Mouse (Mus musculus) olfactory bulb, adult 2 months (tissue): ENCODE measurements around the gene Negr1.

ENCODE experiments used
- CTCF ChIP-seq: fragments of 200-500 bp; IDR thresholded peaks from 2 replicates; pipeline ENCODE4 v1.5.1; 2012; ENCODE audit warnings: low read depth, mild to moderate bottlenecking, low read length, moderate library complexity; ENCODE audit not compliant: insufficient read depth
- POLR2A ChIP-seq: fragments of 200-500 bp; IDR thresholded peaks from 2 replicates; pipeline ENCODE4 v1.6.1; 2012; ENCODE audit warnings: mild to moderate bottlenecking, low read depth, low read length, moderate library complexity; ENCODE audit not compliant: insufficient read depth

DNA sequence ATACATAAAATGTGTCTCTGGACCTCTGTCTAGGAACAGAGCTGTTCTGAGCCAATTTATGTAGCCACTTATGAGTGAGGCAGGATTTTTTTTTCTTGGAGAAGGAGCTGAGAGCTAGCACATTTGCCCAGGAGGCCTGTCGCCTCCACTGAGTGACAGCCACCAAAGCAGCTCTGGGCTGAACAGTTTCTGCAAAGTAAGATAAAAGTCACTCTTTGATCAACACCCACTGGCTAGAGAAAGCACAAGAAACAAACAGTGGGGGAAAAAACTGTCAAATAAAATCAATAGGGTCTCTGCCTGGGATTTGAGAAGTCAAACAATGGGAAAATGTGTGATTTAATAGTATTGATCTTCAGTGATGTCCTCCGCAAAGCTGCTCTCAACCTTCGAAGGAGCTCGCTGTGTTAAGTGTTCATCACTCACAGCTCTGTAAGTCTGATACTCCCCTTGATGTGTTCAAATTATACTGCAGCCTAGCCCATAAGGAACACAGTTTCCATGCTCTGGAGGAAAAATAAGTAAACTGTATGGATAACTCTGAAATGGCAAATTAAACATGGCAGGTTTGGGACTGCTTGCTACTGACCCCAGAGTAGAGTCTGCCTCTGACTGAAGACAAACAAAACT, 470.0 kb downstream of the Negr1 start:
- TF ChIP-seq POLR2A, result no peak
- TF ChIP-seq CTCF, result no peak
